Mouse (Mus musculus): Measurements from ENCODE around the gene Arhgap27.

DNA sequence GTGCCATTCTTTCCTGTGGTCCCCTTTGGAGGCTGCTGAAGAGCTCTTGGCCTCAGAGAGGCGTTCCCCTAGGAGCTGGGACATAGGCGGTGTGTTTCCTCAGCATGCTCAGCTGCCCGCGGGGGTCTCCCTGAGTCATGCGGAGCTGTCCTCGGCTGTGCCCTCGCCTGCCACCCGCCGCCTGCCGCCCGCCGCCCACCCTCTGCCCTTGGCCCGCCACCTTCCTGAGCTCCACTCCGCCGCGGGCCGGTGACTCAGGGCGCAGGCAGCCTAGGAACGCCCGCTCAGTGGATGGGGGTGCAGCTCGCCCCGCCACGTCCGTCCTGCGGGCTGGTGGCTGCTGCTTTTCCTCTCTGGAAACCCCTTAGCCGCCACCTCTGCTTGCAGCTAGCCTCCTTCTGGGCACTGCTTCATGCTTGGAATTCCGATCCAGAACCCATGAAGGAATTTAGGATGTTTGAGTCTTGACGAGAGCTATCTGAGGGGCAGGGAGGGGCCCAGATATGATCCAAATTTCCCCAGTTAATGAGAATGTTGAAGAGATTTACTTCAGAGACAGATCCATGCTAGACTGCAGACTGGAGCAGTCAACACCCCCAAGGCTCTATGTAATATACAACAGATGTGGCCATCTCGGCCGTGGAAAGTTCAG lies 51.4 kb downstream of the Arhgap27 start:
- no peak for TF ChIP-seq POLR2A (IDR thresholded peaks at IDR 0.05; ENCODE audit: extremely low read depth, insufficient read depth, low read length)
- TF ChIP-seq CTCF (IDR thresholded peaks at IDR 0.05; ENCODE audit: extremely low read depth, insufficient read depth, low read length), result no peak
